Mouse (Mus musculus) liver, embryonic 12.5 days (tissue): ENCODE measurements at regions not wholly inside any gene's neighbourhood (a gene's known extent, or its start where the extent isn't known, plus 50 kb on each side); places are given as distances from the start of the nearest gene placed in this dataset.

Source experiments
- ATAC-seq: fragments of 200-750 bp; cut with Nextera tagmentation; 2 replicates; pipeline ENCODE4 v1.8.0; 2017; ENCODE audit warnings: moderate number of reproducible peaks, mild to moderate bottlenecking, moderate library complexity
- H3K27ac ChIP-seq: fragments of 300-500 bp; sonication (generic); 2 replicates; pipeline ENCODE4 v1.5.1; 2016; ENCODE audit warnings: mild to moderate bottlenecking
- H3K27me3 ChIP-seq: fragments of 300-500 bp; sonication (generic); replicated peaks from 2 replicates; pipeline ENCODE4 v1.6.1; 2016; ENCODE audit warnings: mild to moderate bottlenecking, moderate library complexity
- H3K36me3 ChIP-seq: fragments of 300-500 bp; sonication (generic); 2 replicates; pipeline ENCODE4 v1.6.1; 2016; ENCODE audit warnings: mild to moderate bottlenecking, moderate library complexity
- H3K4me1 ChIP-seq: fragments of 300-500 bp; sonication (generic); 2 replicates; pipeline ENCODE4 v1.6.1; 2016
- H3K4me2 ChIP-seq: fragments of 300-500 bp; sonication (generic); 2 replicates; pipeline ENCODE4 v1.6.1; 2016; ENCODE audit warnings: mild to moderate bottlenecking, moderate library complexity
- H3K4me3 ChIP-seq: fragments of 300-500 bp; sonication (generic); 2 replicates; pipeline ENCODE4 v1.5.1; 2016; ENCODE audit warnings: mild to moderate bottlenecking, moderate library complexity
- H3K9ac ChIP-seq: fragments of 300-500 bp; sonication (generic); 2 replicates; pipeline ENCODE4 v1.6.1; 2016; ENCODE audit warnings: mild to moderate bottlenecking, moderate library complexity
- H3K9me3 ChIP-seq: fragments of 300-500 bp; sonication (generic); replicated peaks from 2 replicates; pipeline ENCODE4 v1.6.1; 2016; ENCODE audit warnings: mild to moderate bottlenecking, moderate library complexity
- WGBS: fragments of 180-500 bp; shearing (Covaris S2); methylation state at CpG from one replicate; pipeline ENCODE4 v1.1.7; 2016; ENCODE audit not compliant: insufficient replicate concordance; 5-methylcytosine and 5-hydroxymethylcytosine counted together

GRCm38 (mm10) chr14:17102486-17102885 lies 283.5 kb upstream of the Rarb start:
- H3K9me3 ChIP-seq = no peaks in the 10 kb centered on the region
- H3K9ac ChIP-seq = no peak overlapping the region
- no peaks in the 10 kb centered on the region for H3K36me3 ChIP-seq
- no peak overlapping the region for H3K27ac ChIP-seq
- no peak overlapping the region for H3K4me2 ChIP-seq
- no peak overlapping the region for H3K4me3 ChIP-seq
- ATAC-seq = no peak
- no peaks in the 10 kb centered on the region for H3K4me1 ChIP-seq
- no peaks in the 10 kb centered on the region for H3K27me3 ChIP-seq

- 40% methylated on average over 4 of the region's 4 CpGs for WGBS
- no peaks in the 10 kb centered on the region for H3K4me1 ChIP-seq
- no peak overlapping the region for H3K4me2 ChIP-seq
- no peaks in the 10 kb centered on the region for H3K9me3 ChIP-seq
- no peak overlapping the region for H3K9ac ChIP-seq
- no peaks in the 10 kb centered on the region for H3K27me3 ChIP-seq
- no peak overlapping the region for H3K27ac ChIP-seq
- H3K4me3 ChIP-seq = no peak overlapping the region
- no peaks in the 10 kb centered on the region for H3K36me3 ChIP-seq
- ATAC-seq = no peak
Measured at GRCm38 (mm10) chr14:17090573-17090937, 271.6 kb upstream of the Rarb start.

DNA sequence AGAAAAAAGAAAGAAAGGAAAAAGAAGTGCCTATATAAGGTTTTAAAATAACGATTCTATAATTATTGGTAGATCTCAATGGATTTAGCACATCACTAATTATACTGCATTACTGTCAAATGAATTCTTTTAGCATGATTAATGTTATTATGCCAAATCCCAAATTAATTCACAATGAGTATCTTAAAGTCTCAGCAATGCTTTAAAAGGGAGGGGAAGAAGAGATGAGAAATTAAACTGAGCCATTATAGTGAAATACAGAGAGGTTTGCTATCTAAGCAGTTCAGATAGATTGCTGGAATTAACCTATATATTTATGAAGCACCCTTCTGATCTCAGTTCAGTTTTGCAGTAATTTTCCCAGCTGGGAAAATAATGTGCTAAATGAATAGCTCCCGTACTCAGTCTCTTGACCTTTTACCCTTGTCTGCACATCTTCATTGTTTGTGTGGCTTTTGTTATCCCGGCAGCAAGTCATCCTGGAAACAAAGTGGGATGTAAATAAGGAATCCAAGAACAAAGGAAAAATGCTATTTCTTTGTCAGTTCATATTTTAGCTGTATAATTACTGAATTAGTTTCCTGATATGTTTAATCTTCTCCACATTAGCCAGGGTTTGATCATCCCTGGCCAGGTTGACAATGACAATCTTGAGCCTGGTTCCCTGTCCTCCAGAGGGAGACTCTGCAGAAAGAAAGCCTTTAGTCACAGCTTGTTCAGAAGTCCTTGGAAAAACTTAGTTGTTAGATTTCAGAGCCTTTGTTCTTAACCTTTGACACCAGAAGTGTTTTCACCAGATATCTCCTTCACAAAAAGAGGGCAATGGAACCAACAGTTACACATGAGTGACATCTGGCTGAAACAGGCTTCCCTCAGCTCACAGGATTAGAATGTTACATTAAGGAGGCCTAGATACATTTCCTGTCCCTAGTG lies 270.9 kb upstream of the Rarb start:
- ATAC-seq = no peak
- Histone ChIP-seq H3K36me3 (no peaks in the 10 kb centered on the region), H3K9ac (no peak overlapping the region), H3K4me1 (no peaks in the 10 kb centered on the region), H3K9me3 (no peaks in the 10 kb centered on the region), H3K27ac (no peak overlapping the region), H3K4me3 (no peak overlapping the region), H3K27me3 (no peaks in the 10 kb centered on the region), H3K4me2 (no peak overlapping the region)
- WGBS = 39% methylated on average over 3 of the region's 3 CpGs

DNA sequence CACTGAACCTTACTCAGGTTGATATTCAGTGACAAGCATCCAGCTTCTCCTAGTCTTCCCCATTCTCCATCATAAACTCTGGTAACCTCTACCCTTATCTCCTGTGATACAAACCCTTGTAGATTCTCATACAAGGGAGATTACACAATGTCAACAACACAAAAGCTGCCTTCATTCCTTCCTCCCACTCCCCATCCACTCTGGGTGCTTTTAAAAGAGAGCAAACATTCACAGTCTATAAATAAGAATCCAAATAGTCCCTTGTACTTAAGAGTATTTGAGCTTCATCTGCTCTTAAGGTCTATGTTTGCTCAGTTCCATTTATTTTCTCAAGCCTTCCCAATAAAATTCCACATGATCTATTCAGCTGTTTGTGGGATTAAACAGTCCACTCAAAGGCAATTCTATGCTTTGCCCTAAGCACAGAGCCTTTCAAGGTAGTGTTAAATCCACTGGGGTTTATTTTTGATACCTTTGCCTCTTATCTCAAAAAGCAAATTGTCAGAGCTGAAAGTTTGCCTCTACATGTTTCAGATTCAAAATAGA lies 270.2 kb upstream of the Rarb start:
- Histone ChIP-seq H3K9me3 (no peaks in the 10 kb centered on the region), H3K4me3 (no peak overlapping the region), H3K27me3 (no peaks in the 10 kb centered on the region), H3K36me3 (no peaks in the 10 kb centered on the region), H3K4me2 (no peak overlapping the region), H3K9ac (no peak overlapping the region), H3K4me1 (no peaks in the 10 kb centered on the region), H3K27ac (no peak overlapping the region)
- ATAC-seq = no peak

DNA sequence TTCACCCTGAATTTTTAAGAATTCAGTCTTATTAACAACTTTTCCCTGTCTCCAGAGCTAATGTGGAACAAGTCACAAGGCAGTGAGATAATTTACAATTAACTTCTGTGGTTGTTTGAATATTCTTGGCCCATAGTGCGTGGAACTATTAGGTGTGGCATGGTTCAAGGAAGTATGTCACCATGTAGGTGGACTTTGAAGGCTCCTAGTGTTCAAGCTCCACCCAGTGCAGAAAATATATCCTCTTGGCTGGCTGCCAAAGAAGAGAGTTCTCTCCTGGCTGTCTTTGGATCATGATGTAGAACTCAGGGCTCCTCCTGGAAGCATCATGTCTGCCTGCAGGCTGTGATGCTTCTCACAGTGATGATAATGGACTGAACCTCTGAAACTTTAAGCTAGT lies 268.9 kb upstream of the Rarb start:
- Histone ChIP-seq H3K4me3 (no peak overlapping the region), H3K4me2 (no peak overlapping the region), H3K9me3 (no peaks in the 10 kb centered on the region), H3K27ac (no peak overlapping the region), H3K27me3 (no peaks in the 10 kb centered on the region), H3K9ac (no peak overlapping the region), H3K36me3 (no peaks in the 10 kb centered on the region), H3K4me1 (no peaks in the 10 kb centered on the region)
- no peak for ATAC-seq
- WGBS = 60% methylated on average over 1 of the region's 1 CpGs

GRCm38 (mm10) chr14:17083907-17084306 lies 265.0 kb upstream of the Rarb start:
- no peak overlapping the region for H3K4me2 ChIP-seq
- ATAC-seq = no peak
- H3K9me3 ChIP-seq = no peaks in the 10 kb centered on the region
- 55% methylated on average over 2 of the region's 2 CpGs for WGBS
- H3K27me3 ChIP-seq = no peaks in the 10 kb centered on the region
- H3K9ac ChIP-seq = no peak overlapping the region
- no peak overlapping the region for H3K27ac ChIP-seq
- no peaks in the 10 kb centered on the region for H3K36me3 ChIP-seq
- H3K4me3 ChIP-seq = no peak overlapping the region
- no peaks in the 10 kb centered on the region for H3K4me1 ChIP-seq

DNA sequence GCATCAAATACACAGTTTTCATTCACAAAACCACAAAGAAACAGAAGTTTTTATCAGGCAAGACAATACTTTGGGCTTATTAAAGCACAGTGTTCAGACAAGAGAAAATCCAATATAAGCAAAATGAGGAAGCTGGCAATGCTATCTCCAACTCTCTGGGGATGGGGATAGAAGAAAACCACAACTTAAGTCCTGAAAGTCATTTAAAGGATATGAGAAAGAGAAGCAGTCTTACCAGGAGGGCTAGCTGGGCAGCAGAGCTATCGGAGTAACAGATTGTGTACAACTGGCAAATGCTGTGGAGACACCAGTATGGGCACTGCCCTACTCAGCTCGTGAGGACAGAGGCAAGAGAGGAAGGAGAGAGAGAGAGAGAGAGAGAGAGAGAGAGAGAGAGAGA lies 262.9 kb upstream of the Rarb start:
- Histone ChIP-seq H3K27me3 (no peaks in the 10 kb centered on the region), H3K4me2 (no peak overlapping the region), H3K9ac (no peak overlapping the region), H3K4me3 (no peak overlapping the region), H3K36me3 (no peaks in the 10 kb centered on the region), H3K9me3 (no peaks in the 10 kb centered on the region), H3K4me1 (no peaks in the 10 kb centered on the region), H3K27ac (no peak overlapping the region)
- no peak for ATAC-seq
- 19% methylated on average over 2 of the region's 2 CpGs for WGBS

- Histone ChIP-seq H3K4me3 (no peak overlapping the region), H3K27me3 (no peaks in the 10 kb centered on the region), H3K27ac (no peak overlapping the region), H3K9ac (no peak overlapping the region), H3K4me1 (no peaks in the 10 kb centered on the region), H3K36me3 (no peaks in the 10 kb centered on the region), H3K4me2 (no peak overlapping the region), H3K9me3 (no peaks in the 10 kb centered on the region)
- 56% methylated on average over 2 of the region's 2 CpGs for WGBS
- ATAC-seq = no peak
Measured at GRCm38 (mm10) chr14:17079513-17079912, 260.6 kb upstream of the Rarb start.

GRCm38 (mm10) chr14:17061358-17061757 lies 242.4 kb upstream of the Rarb start:
- no peak for ATAC-seq
- no peaks in the 10 kb centered on the region for H3K36me3 ChIP-seq
- 33% methylated on average over 1 of the region's 1 CpGs for WGBS
- no peaks in the 10 kb centered on the region for H3K4me1 ChIP-seq
- H3K9me3 ChIP-seq = no peaks in the 10 kb centered on the region
- H3K4me2 ChIP-seq = no peak overlapping the region
- no peak overlapping the region for H3K27ac ChIP-seq
- H3K4me3 ChIP-seq = no peak overlapping the region
- H3K27me3 ChIP-seq = no peaks in the 10 kb centered on the region
- no peak overlapping the region for H3K9ac ChIP-seq

DNA sequence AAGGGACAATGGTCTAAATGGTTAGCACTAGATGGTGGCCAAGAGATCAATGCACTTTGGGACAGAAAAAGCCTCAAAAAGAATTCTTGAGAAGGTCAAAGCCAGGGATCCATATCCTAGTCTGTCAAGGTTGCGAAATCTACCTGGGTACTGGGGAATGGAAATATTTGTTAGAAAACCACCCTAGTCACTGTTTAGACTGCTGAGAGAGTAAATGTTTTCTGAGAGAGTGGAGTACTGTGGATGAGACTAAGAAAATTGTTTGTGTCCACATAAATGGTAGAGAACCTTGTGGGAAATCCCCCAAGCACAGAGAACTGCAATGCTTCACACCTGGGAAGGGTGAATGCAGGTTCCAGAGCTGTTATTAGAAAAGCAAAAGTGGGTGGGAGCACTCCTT lies 239.5 kb upstream of the Rarb start:
- H3K4me1 ChIP-seq = peaks cover 3% of the 10 kb centered on the region; the same call in 1 of the 2 replicates
- no peaks in the 10 kb centered on the region for H3K36me3 ChIP-seq
- WGBS = 69% methylated on average over 1 of the region's 1 CpGs
- no peak overlapping the region for H3K4me3 ChIP-seq
- no peak overlapping the region for H3K9ac ChIP-seq
- no peaks in the 10 kb centered on the region for H3K9me3 ChIP-seq
- H3K27ac ChIP-seq = no peak overlapping the region
- no peak overlapping the region for H3K4me2 ChIP-seq
- no peaks in the 10 kb centered on the region for H3K27me3 ChIP-seq
- no peak for ATAC-seq

GRCm38 (mm10) chr14:17057355-17057754 lies 238.4 kb upstream of the Rarb start:
- no peak overlapping the region for H3K27ac ChIP-seq
- 64% methylated on average over 3 of the region's 3 CpGs for WGBS
- no peaks in the 10 kb centered on the region for H3K9me3 ChIP-seq
- no peak overlapping the region for H3K4me3 ChIP-seq
- no peak for ATAC-seq
- H3K36me3 ChIP-seq = no peaks in the 10 kb centered on the region
- no peak overlapping the region for H3K9ac ChIP-seq
- no peaks in the 10 kb centered on the region for H3K27me3 ChIP-seq
- H3K4me2 ChIP-seq = no peak overlapping the region
- peaks cover 3% of the 10 kb centered on the region; the same call in 1 of the 2 replicates for H3K4me1 ChIP-seq

DNA sequence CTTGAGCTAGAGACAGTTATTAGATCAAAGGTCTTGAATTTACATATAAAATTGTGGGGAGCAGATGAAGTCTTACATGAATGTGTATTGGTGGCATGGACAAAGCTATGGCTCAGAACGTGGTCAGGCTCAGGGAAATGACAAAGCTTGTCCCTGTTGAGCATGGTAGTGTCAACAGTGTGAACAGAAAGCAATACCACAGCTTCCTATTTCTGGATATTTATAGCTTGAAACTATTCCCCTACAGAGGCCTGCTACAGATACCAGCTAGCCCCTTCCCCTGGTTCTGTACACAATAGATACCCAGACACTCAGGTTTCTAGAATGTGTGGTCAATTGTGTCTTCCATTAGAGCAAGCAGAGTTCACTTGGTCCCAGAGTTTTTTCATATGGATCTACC lies 236.8 kb upstream of the Rarb start:
- WGBS = 23% methylated on average over 1 of the region's 1 CpGs
- peak; percentile 37 for ATAC-seq

DNA sequence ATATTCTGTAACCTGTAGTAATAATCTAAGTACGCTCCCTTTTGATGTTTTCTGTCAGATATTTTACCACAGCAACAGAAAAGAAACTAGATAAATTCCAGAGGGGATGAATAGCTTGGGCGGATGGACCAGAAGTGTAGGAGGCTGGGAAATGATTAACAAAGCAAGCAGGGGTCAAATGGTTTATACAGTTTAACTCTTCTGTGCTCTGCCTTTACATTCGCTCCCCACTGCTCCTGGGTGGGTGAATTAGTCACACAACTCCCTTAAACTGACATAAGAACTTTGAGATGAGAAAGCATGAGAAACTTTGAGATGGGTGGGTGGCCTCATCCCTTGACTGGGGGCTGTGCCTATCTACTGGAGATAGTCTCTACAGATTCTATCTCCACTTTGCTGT lies 235.4 kb upstream of the Rarb start:
- H3K27ac ChIP-seq = no peak overlapping the region
- peaks cover 3% of the 10 kb centered on the region; the same call in 1 of the 2 replicates for H3K4me1 ChIP-seq
- H3K9ac ChIP-seq = no peak overlapping the region
- H3K9me3 ChIP-seq = no peaks in the 10 kb centered on the region
- no peak overlapping the region for H3K4me2 ChIP-seq
- no peaks in the 10 kb centered on the region for H3K27me3 ChIP-seq
- WGBS = 49% methylated on average over 3 of the region's 3 CpGs
- no peaks in the 10 kb centered on the region for H3K36me3 ChIP-seq
- ATAC-seq = no peak
- H3K4me3 ChIP-seq = no peak overlapping the region

More for the DNA sequence above, 236.8 kb upstream of the Rarb start:
- Histone ChIP-seq H3K4me2 (no peak overlapping the region), H3K4me1 (peaks cover 3% of the 10 kb centered on the region; the same call in 1 of the 2 replicates), H3K9me3 (no peaks in the 10 kb centered on the region), H3K27ac (no peak overlapping the region), H3K36me3 (no peaks in the 10 kb centered on the region), H3K27me3 (no peaks in the 10 kb centered on the region), H3K9ac (no peak overlapping the region), H3K4me3 (no peak overlapping the region)
